Mouse (Mus musculus) bone marrow macrophage, adult 2 months (primary cell): ENCODE data around the gene L3mbtl1.

Source experiments
- CTCF ChIP-seq: IDR thresholded peaks from 2 replicates; pipeline ENCODE4 v1.5.1; 2012; ENCODE audit warnings: low read depth, mild to moderate bottlenecking, low read length, moderate library complexity
- POLR2A ChIP-seq: IDR thresholded peaks from 2 replicates; pipeline ENCODE4 v1.6.1; 2012; ENCODE audit warnings: mild to moderate bottlenecking, low read depth, low read length, borderline replicate concordance

GRCm38 (mm10) chr2:162943931-162944330, 659 bp downstream of the L3mbtl1 start:
- TF ChIP-seq CTCF (no peak), POLR2A (no peak)
